Mouse (Mus musculus): ENCODE results near the gene Gzme. TPM values are rescaled to one million over a fixed set of nuclear protein-coding genes. Genes with fewer than 3 reads are reported as not detected.
"Not testable (repeated sequence)": the region's sequence is repeated elsewhere in the genome, so short reads cannot be mapped to it uniquely, and the experiment has no call there.

Gene Gzme
- not detected in 2 replicates for polyA plus RNA-seq (2014; fragmentation: Nextera tagmentation; extraction: Ambion mirVana)

DNA sequence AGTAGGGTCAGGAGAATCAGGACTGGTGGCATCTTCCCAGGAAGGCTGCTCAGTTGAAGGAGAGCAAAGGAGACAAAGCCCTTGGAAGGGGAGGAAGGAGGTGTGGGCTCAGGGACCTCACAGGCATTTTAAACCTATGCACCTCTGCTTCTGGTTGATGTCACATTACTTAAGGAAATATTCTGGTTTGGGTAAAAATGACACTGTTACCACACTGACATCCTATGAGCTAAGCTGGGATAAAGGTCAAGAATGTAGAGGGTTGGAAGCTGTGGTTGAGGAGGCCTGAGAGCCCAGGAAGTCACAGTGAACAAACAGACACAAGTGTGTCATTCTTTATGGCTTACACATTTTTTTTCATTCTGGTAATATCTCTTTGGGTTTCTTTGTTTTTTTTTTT lies at the start of gene Gzme:
Gzme (minus strand) TSS at position 101 of the 400 bp plus-strand sequence.
- no peaks in the 10 kb centered on the region for H3K4me1 ChIP-seq (ENCODE audit: control insufficient read depth, insufficient read depth, low read length)
- no peak within 1 kb of the TSS for H3K4me2 ChIP-seq (ENCODE audit: low read depth, low read length)
- no peaks in the 10 kb centered on the region for H3K9me3 ChIP-seq (replicated peaks; ENCODE audit: control insufficient read depth, low read length)
- no peak within 1 kb of the TSS for H3K9ac ChIP-seq (replicated peaks; ENCODE audit: low read length)
- no peaks in the 10 kb centered on the region for H3K36me3 ChIP-seq (replicated peaks; ENCODE audit: control insufficient read depth, insufficient read depth, low read depth, low read length)
- H3K4me3 ChIP-seq (ENCODE audit: low read depth, low read length): no peak within 1 kb of the TSS
- H3K27me3 ChIP-seq (ENCODE audit: control insufficient read depth, insufficient read depth, low read length): no peaks in the 10 kb centered on the region
- no peak within 1 kb of the TSS for H3K27ac ChIP-seq (replicated peaks; ENCODE audit: low read depth, low read length)
- DNase-seq (ENCODE audit: low spot score): no peak
- no peak for ATAC-seq (replicated peaks; ENCODE audit: insufficient number of reproducible peaks, low FRiP score, low TSS enrichment, low read depth)

DNA sequence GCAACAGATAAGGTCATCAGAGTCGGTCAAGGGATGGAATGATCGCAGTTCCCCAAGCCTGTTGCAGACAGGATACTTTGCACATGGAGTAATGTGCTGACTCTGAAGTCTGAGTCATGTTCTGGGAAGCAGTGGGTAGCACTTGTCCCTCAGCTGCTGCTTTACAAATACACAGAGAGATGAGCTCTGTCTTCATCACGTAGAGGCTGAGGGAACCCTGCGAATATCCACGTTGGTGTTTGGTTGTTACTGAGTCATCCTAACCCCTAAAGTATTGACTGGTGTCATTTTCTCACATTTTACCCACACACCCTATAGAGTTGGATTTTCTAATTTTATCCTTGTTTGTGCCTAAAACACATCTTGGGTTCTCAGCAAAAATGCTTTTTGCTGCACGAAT lies 47.6 kb upstream of the Gzme start:
- ATAC-seq (replicated peaks; ENCODE audit: insufficient number of reproducible peaks, low FRiP score, low TSS enrichment, low read depth) (no peak), DNase-seq (ENCODE audit: low spot score) (no peak)
- no peak overlapping the region for H3K9ac ChIP-seq (replicated peaks; ENCODE audit: low read length)
- H3K4me3 ChIP-seq (ENCODE audit: low read depth, low read length): no peak overlapping the region
- H3K4me2 ChIP-seq (ENCODE audit: low read depth, low read length): no peak overlapping the region
- no peaks in the 10 kb centered on the region for H3K36me3 ChIP-seq (replicated peaks; ENCODE audit: control insufficient read depth, insufficient read depth, low read depth, low read length)
- H3K27me3 ChIP-seq (ENCODE audit: control insufficient read depth, insufficient read depth, low read length): no peaks in the 10 kb centered on the region
- no peaks in the 10 kb centered on the region for H3K9me3 ChIP-seq (replicated peaks; ENCODE audit: control insufficient read depth, low read length)
- H3K4me1 ChIP-seq (ENCODE audit: control insufficient read depth, insufficient read depth, low read length): no peaks in the 10 kb centered on the region
- 87% methylated on average over 6 of the region's 6 CpGs for WGBS
- H3K27ac ChIP-seq (replicated peaks; ENCODE audit: low read depth, low read length): no peak overlapping the region

DNA sequence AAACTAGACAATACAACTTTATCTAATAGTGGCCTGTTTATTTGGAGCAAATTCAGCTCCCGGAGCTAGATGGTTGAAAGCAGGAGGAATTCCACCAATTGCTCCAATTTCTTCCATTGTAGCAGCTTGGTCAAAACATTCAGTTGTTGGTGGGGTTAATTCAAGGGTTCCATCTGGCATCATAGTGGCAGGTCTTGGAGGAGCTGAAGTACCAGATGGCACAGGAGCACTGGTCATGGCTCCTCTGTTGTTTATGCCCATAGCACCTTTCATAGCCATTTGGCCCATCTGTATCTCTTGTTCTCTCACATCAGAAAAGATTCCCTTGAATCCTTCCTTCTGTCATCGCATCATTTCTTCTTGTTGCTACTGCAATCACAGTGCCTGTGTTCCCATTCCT lies 41.7 kb upstream of the Gzme start:
- no peak overlapping the region for H3K9ac ChIP-seq (replicated peaks; ENCODE audit: low read length)
- WGBS: 84% methylated on average over 2 of the region's 2 CpGs
- no peak overlapping the region for H3K27ac ChIP-seq (replicated peaks; ENCODE audit: low read depth, low read length)
- DNase-seq (ENCODE audit: low spot score) (no peak), ATAC-seq (replicated peaks; ENCODE audit: insufficient number of reproducible peaks, low FRiP score, low TSS enrichment, low read depth) (no peak)
- no peaks in the 10 kb centered on the region for H3K27me3 ChIP-seq (ENCODE audit: control insufficient read depth, insufficient read depth, low read length)
- H3K9me3 ChIP-seq (replicated peaks; ENCODE audit: control insufficient read depth, low read length): no peaks in the 10 kb centered on the region
- no peak overlapping the region for H3K4me3 ChIP-seq (ENCODE audit: low read depth, low read length)
- no peaks in the 10 kb centered on the region for H3K36me3 ChIP-seq (replicated peaks; ENCODE audit: control insufficient read depth, insufficient read depth, low read depth, low read length)
- no peak overlapping the region for H3K4me2 ChIP-seq (ENCODE audit: low read depth, low read length)
- no peaks in the 10 kb centered on the region for H3K4me1 ChIP-seq (ENCODE audit: control insufficient read depth, insufficient read depth, low read length)

DNA sequence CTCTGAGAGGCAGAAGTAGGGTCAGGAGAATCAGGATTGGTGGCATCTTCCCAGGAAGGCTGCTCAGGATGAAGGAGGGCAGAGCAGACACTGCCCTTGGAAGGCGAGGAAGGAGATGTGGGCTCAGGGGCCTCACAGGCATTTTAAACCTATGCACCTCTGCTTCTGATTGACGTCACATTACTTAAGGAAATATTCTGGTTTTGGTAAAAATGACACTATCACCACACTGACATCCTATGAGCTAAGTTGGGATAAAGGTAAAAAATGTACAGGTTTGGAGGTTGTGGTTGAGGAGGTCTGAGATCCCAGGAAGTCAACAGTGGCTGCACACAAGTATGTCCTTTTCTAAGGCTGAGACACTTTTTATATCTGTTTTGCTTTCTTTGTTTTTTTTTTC lies 39.1 kb upstream of the Gzme start, which contains the start of gene Gzmg:
Gzmg (minus strand) TSS at position 101 of the 400 bp plus-strand sequence.
- WGBS: 83% methylated on average over 2 of the region's 2 CpGs
- H3K27ac ChIP-seq (replicated peaks; ENCODE audit: low read depth, low read length); H3K27me3 ChIP-seq (ENCODE audit: control insufficient read depth, insufficient read depth, low read length); H3K36me3 ChIP-seq (replicated peaks; ENCODE audit: control insufficient read depth, insufficient read depth, low read depth, low read length); H3K4me1 ChIP-seq (ENCODE audit: control insufficient read depth, insufficient read depth, low read length); H3K4me2 ChIP-seq (ENCODE audit: low read depth, low read length); H3K9me3 ChIP-seq (replicated peaks; ENCODE audit: control insufficient read depth, low read length); H3K9ac ChIP-seq (replicated peaks; ENCODE audit: low read length); DNase-seq (ENCODE audit: low spot score); H3K4me3 ChIP-seq (ENCODE audit: low read depth, low read length); ATAC-seq (replicated peaks; ENCODE audit: insufficient number of reproducible peaks, low FRiP score, low TSS enrichment, low read depth): not testable (repeated sequence)

DNA sequence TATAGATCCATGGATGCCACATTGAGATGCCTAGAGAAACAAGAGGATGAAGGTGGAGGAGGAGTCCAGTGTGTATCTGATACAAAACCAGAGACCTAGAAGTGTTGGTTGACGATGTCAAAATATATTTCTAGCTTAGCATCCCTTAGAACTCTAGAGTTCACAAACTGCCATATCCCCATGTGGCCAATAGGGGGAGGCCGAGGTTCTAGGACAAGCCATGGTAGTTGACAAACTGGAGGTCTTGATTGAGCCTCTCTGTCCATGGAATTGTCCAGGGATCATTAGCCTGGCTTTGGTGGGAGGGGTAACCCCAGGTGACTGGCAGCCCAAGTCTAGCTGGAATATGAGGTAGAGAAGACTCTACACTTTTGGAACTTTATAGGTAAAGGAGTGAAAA lies 34.9 kb upstream of the Gzme start:
- no peak overlapping the region for H3K27ac ChIP-seq (replicated peaks; ENCODE audit: low read depth, low read length)
- H3K36me3 ChIP-seq (replicated peaks; ENCODE audit: control insufficient read depth, insufficient read depth, low read depth, low read length): no peaks in the 10 kb centered on the region
- no peaks in the 10 kb centered on the region for H3K4me1 ChIP-seq (ENCODE audit: control insufficient read depth, insufficient read depth, low read length)
- 72% methylated on average over 2 of the region's 2 CpGs for WGBS
- no peaks in the 10 kb centered on the region for H3K27me3 ChIP-seq (ENCODE audit: control insufficient read depth, insufficient read depth, low read length)
- no peak for DNase-seq (ENCODE audit: low spot score)
- no peak for ATAC-seq (replicated peaks; ENCODE audit: insufficient number of reproducible peaks, low FRiP score, low TSS enrichment, low read depth)
- no peak overlapping the region for H3K4me3 ChIP-seq (ENCODE audit: low read depth, low read length)
- no peaks in the 10 kb centered on the region for H3K9me3 ChIP-seq (replicated peaks; ENCODE audit: control insufficient read depth, low read length)
- no peak overlapping the region for H3K9ac ChIP-seq (replicated peaks; ENCODE audit: low read length)
- no peak overlapping the region for H3K4me2 ChIP-seq (ENCODE audit: low read depth, low read length)

DNA sequence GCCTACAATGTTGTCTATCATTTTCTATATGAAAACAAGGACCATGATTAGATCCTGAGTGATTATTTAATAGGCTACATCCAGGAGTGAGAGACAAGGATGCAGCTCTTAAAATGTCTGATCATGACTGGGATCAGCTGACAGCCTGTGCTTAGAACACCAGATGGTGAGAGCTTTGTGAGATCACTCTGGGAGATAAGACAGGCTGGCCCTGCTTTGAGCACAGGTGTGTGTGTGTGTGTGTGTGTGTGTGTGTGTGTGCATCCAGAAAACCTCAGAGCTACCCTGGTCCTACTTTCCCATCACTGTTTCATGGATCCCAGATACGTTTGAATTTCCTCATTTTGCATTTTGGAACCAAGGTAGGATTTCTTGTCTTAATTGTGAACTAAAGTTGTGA lies 13.2 kb upstream of the Gzme start:
- WGBS: 96% methylated on average over 1 of the region's 1 CpGs
- not testable (repeated sequence) for ATAC-seq (replicated peaks; ENCODE audit: insufficient number of reproducible peaks, low FRiP score, low TSS enrichment, low read depth); H3K4me3 ChIP-seq (ENCODE audit: low read depth, low read length)

DNA sequence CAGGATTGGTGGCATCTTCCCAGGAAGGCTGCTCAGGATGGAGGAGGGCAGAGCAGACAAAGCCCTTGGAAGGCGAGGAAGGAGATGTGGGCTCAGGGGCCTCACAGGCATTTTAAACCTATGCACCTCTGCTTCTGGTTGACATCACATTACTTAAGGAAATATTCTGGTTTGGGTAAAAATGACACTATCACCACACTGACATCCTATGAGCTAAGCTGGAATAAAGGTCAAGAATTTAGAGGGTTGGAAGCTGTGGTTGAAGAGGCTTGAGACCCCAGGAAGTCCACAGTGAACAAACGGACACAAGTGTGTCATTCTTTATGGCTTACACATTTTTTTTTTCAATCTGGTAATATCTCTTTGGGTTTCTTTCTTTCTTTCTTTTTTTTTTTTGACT lies 12.1 kb upstream of the Gzme start, which contains the start of gene Gzmd:
Gzmd (minus strand) TSS at position 101 of the 400 bp plus-strand sequence.
- not testable (repeated sequence) for H3K9me3 ChIP-seq (replicated peaks; ENCODE audit: control insufficient read depth, low read length); H3K27me3 ChIP-seq (ENCODE audit: control insufficient read depth, insufficient read depth, low read length); H3K4me1 ChIP-seq (ENCODE audit: control insufficient read depth, insufficient read depth, low read length); DNase-seq (ENCODE audit: low spot score); H3K9ac ChIP-seq (replicated peaks; ENCODE audit: low read length); H3K36me3 ChIP-seq (replicated peaks; ENCODE audit: control insufficient read depth, insufficient read depth, low read depth, low read length); H3K27ac ChIP-seq (replicated peaks; ENCODE audit: low read depth, low read length); ATAC-seq (replicated peaks; ENCODE audit: insufficient number of reproducible peaks, low FRiP score, low TSS enrichment, low read depth); H3K4me2 ChIP-seq (ENCODE audit: low read depth, low read length); H3K4me3 ChIP-seq (ENCODE audit: low read depth, low read length)
- 86% methylated on average over 2 of the region's 2 CpGs for WGBS

More for the DNA sequence above, 13.2 kb upstream of the Gzme start:
- DNase-seq (ENCODE audit: low spot score); H3K27ac ChIP-seq (replicated peaks; ENCODE audit: low read depth, low read length); H3K36me3 ChIP-seq (replicated peaks; ENCODE audit: control insufficient read depth, insufficient read depth, low read depth, low read length); H3K4me1 ChIP-seq (ENCODE audit: control insufficient read depth, insufficient read depth, low read length); H3K9ac ChIP-seq (replicated peaks; ENCODE audit: low read length); H3K9me3 ChIP-seq (replicated peaks; ENCODE audit: control insufficient read depth, low read length); H3K27me3 ChIP-seq (ENCODE audit: control insufficient read depth, insufficient read depth, low read length); H3K4me2 ChIP-seq (ENCODE audit: low read depth, low read length): not testable (repeated sequence)

DNA sequence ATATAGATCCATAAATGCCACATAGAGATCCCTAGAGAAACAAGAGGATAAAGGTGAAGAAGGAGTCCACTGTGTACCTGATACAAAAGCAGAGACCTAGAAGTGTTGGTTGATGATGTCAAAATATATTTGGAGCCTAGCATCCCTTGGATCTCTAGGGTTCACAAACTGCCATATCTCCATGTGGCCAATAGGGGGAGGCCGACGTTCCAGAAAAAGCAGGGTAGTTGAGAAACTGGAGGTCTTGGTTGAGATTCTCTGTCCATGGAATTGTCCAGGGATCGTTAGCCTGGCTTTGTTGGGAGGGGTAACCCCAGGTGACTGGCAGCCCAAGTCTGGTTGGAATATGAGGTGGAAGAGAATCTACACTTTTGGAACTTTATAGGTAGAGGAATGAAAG lies 7.9 kb upstream of the Gzme start:
- no peaks in the 10 kb centered on the region for H3K36me3 ChIP-seq (replicated peaks; ENCODE audit: control insufficient read depth, insufficient read depth, low read depth, low read length)
- H3K27me3 ChIP-seq (ENCODE audit: control insufficient read depth, insufficient read depth, low read length): no peaks in the 10 kb centered on the region
- H3K9me3 ChIP-seq (replicated peaks; ENCODE audit: control insufficient read depth, low read length): no peaks in the 10 kb centered on the region
- H3K27ac ChIP-seq (replicated peaks; ENCODE audit: low read depth, low read length): no peak overlapping the region
- H3K4me2 ChIP-seq (ENCODE audit: low read depth, low read length): no peak overlapping the region
- WGBS: 47% methylated on average over 3 of the region's 3 CpGs
- no peak for DNase-seq (ENCODE audit: low spot score)
- H3K9ac ChIP-seq (replicated peaks; ENCODE audit: low read length): no peak overlapping the region
- no peaks in the 10 kb centered on the region for H3K4me1 ChIP-seq (ENCODE audit: control insufficient read depth, insufficient read depth, low read length)
- no peak overlapping the region for H3K4me3 ChIP-seq (ENCODE audit: low read depth, low read length)
- ATAC-seq (replicated peaks; ENCODE audit: insufficient number of reproducible peaks, low FRiP score, low TSS enrichment, low read depth): no peak
